Mouse (Mus musculus): ENCODE data around the gene Smtnl2.

DNA sequence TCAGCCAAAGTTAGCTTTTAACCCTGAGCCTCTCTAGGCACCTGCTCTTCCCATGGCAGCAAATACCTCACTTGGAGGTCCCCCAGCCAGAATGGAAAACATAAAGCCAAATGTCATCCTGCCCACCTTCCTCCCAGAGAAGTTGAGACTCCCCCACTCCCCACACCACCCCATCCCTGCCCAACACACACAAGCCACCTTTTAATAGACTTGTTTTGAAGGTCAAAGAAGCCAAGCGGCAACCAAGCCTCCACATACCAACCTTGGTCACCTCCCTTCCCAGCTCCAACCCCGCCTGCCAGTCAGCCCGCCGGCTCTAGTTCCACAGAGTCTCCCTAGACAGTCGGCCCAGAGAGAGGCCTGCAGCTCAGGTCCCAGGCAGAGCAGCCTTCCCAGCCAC is 9.5 kb downstream of the Smtnl2 start:
- TF ChIP-seq POLR2A (IDR thresholded peaks at IDR 0.05; ENCODE audit: control insufficient read depth, extremely low read depth, insufficient read depth, low read length, poor library complexity), result no peak
- TF ChIP-seq CTCF (IDR thresholded peaks at IDR 0.05; ENCODE audit: borderline replicate concordance, control insufficient read depth, extremely low read depth, insufficient read depth, low read length, poor library complexity), result no peak

Data from thymus, adult 2 months (tissue).